Mouse (Mus musculus) limb, embryonic 11.5 days (tissue): ENCODE results near the gene Ppp1r12a. TPM values are rescaled to one million over a fixed set of nuclear protein-coding genes. Genes with fewer than 3 reads are reported as not detected.

ENCODE experiments used
- ATAC-seq: fragments of 200-750 bp; cut with Nextera tagmentation; 2 replicates; pipeline ENCODE4 v1.8.0; 2017; ENCODE audit warnings: low read depth; ENCODE audit not compliant: insufficient number of reproducible peaks, low FRiP score, low TSS enrichment
- DNase-seq: peaks from one replicate; pipeline ENCODE4 v3.0.0-alpha.2; 2015; ENCODE audit warnings: low spot score
- H3K27ac ChIP-seq: fragments of 300-500 bp; sonication (generic); replicated peaks from 2 replicates; pipeline ENCODE4 v1.5.1; 2014; ENCODE audit warnings: low read depth, mild to moderate bottlenecking, low read length
- H3K27me3 ChIP-seq: fragments of 300-500 bp; sonication (generic); 2 replicates; pipeline ENCODE4 v1.6.1; 2014; ENCODE audit warnings: mild to moderate bottlenecking, low read length, mixed read lengths; ENCODE audit not compliant: control insufficient read depth, insufficient read depth
- H3K36me3 ChIP-seq: fragments of 300-500 bp; sonication (generic); 2 replicates; pipeline ENCODE4 v1.6.1; 2014; ENCODE audit warnings: mild to moderate bottlenecking, low read length, moderate library complexity, mixed read lengths; ENCODE audit not compliant: control insufficient read depth, insufficient read depth
- H3K4me1 ChIP-seq: fragments of 300-500 bp; sonication (generic); 2 replicates; pipeline ENCODE4 v1.6.1; 2014; ENCODE audit warnings: low read length, mixed read lengths; ENCODE audit not compliant: control insufficient read depth, insufficient read depth
- H3K4me2 ChIP-seq: fragments of 300-500 bp; sonication (generic); 2 replicates; pipeline ENCODE4 v1.6.1; 2014; ENCODE audit warnings: low read depth, mild to moderate bottlenecking, moderate library complexity; ENCODE audit not compliant: severe bottlenecking
- H3K4me3 ChIP-seq: fragments of 300-500 bp; sonication (generic); 2 replicates; pipeline ENCODE4 v1.5.1; 2014; ENCODE audit warnings: low read depth, low read length
- H3K9ac ChIP-seq: fragments of 300-500 bp; sonication (generic); 2 replicates; pipeline ENCODE4 v1.6.1; 2014; ENCODE audit warnings: mild to moderate bottlenecking, low read length
- H3K9me3 ChIP-seq: fragments of 300-500 bp; sonication (generic); 2 replicates; pipeline ENCODE4 v1.6.1; 2016; ENCODE audit warnings: low read length; ENCODE audit not compliant: control insufficient read depth
- WGBS: fragments of 180-500 bp; shearing (Covaris S2); extraction: QIAGEN DNeasy Blood & Tissue Kit; methylation state at CpG from one replicate; pipeline ENCODE4 v1.1.7; 2014; 5-methylcytosine and 5-hydroxymethylcytosine counted together
- polyA plus RNA-seq: library from polyadenylated mRNA; unstranded; fragments of >200 nt; fragmentation: Nextera tagmentation; extraction: Ambion mirVana; gene quantifications from 2 replicates; pipeline ENCODE4 v1.2.1, GENCODE M21; 2014

The Ppp1r12a gene
- polyA plus RNA-seq, 1 experiment from 2014 or later = 75.1 TPM

- H3K9me3 ChIP-seq = no peaks in the 10 kb centered on the region
- ATAC-seq = no peak
- no peaks in the 10 kb centered on the region for H3K36me3 ChIP-seq
- no peak for DNase-seq
- H3K9ac ChIP-seq = no peak overlapping the region
- H3K27ac ChIP-seq = no peak overlapping the region
- H3K4me2 ChIP-seq = no peak overlapping the region
- no peak overlapping the region for H3K4me3 ChIP-seq
- WGBS = 86% methylated on average over 11 of the region's 11 CpGs
- H3K4me1 ChIP-seq = no peaks in the 10 kb centered on the region
- no peaks in the 10 kb centered on the region for H3K27me3 ChIP-seq
Observed at GRCm38 (mm10) chr10:108307772-108308171, 145.8 kb downstream of the Ppp1r12a start.

GRCm38 (mm10) chr10:108310195-108310594 lies 148.2 kb downstream of the Ppp1r12a start:
- H3K4me2 ChIP-seq = no peak overlapping the region
- DNase-seq (no peak), ATAC-seq (no peak)
- H3K9ac ChIP-seq = no peak overlapping the region
- no peaks in the 10 kb centered on the region for H3K36me3 ChIP-seq
- H3K4me1 ChIP-seq = no peaks in the 10 kb centered on the region
- WGBS = 89% methylated on average over 5 of the region's 5 CpGs
- H3K9me3 ChIP-seq = no peaks in the 10 kb centered on the region
- H3K4me3 ChIP-seq = no peak overlapping the region
- no peak overlapping the region for H3K27ac ChIP-seq
- H3K27me3 ChIP-seq = no peaks in the 10 kb centered on the region

GRCm38 (mm10) chr10:108311396-108311795 lies 149.4 kb downstream of the Ppp1r12a start:
- no peak for ATAC-seq
- 92% methylated on average over 3 of the region's 3 CpGs for WGBS
- H3K4me2 ChIP-seq = no peak overlapping the region
- no peaks in the 10 kb centered on the region for H3K9me3 ChIP-seq
- H3K36me3 ChIP-seq = no peaks in the 10 kb centered on the region
- no peak overlapping the region for H3K9ac ChIP-seq
- no peak overlapping the region for H3K4me3 ChIP-seq
- H3K27ac ChIP-seq = no peak overlapping the region
- H3K27me3 ChIP-seq = no peaks in the 10 kb centered on the region
- no peak for DNase-seq
- H3K4me1 ChIP-seq = no peaks in the 10 kb centered on the region

- Histone ChIP-seq H3K9me3 (no peaks in the 10 kb centered on the region), H3K36me3 (no peaks in the 10 kb centered on the region), H3K4me3 (no peak overlapping the region), H3K27ac (no peak overlapping the region), H3K4me1 (no peaks in the 10 kb centered on the region), H3K4me2 (no peak overlapping the region), H3K9ac (no peak overlapping the region), H3K27me3 (no peaks in the 10 kb centered on the region)
- no peak for ATAC-seq
- no peak for DNase-seq
- WGBS = 32% methylated on average over 6 of the region's 6 CpGs
Observed at GRCm38 (mm10) chr10:108313845-108314244, 151.9 kb downstream of the Ppp1r12a start.

- Histone ChIP-seq H3K4me1 (no peaks in the 10 kb centered on the region), H3K9me3 (no peaks in the 10 kb centered on the region), H3K9ac (no peak overlapping the region), H3K36me3 (no peaks in the 10 kb centered on the region), H3K4me2 (no peak overlapping the region), H3K4me3 (no peak overlapping the region), H3K27me3 (no peaks in the 10 kb centered on the region), H3K27ac (no peak overlapping the region)
- WGBS = 89% methylated on average over 8 of the region's 8 CpGs
- no peak for DNase-seq
- no peak for ATAC-seq
Observed at GRCm38 (mm10) chr10:108314396-108314795, 152.4 kb downstream of the Ppp1r12a start.

GRCm38 (mm10) chr10:108315236-108315635 lies 153.2 kb downstream of the Ppp1r12a start:
- no peak overlapping the region for H3K4me2 ChIP-seq
- H3K27me3 ChIP-seq = no peaks in the 10 kb centered on the region
- H3K4me3 ChIP-seq = no peak overlapping the region
- H3K27ac ChIP-seq = no peak overlapping the region
- no peaks in the 10 kb centered on the region for H3K4me1 ChIP-seq
- no peak overlapping the region for H3K9ac ChIP-seq
- WGBS = 95% methylated on average over 7 of the region's 7 CpGs
- ATAC-seq (no peak), DNase-seq (no peak)
- no peaks in the 10 kb centered on the region for H3K9me3 ChIP-seq
- H3K36me3 ChIP-seq = no peaks in the 10 kb centered on the region

- Histone ChIP-seq H3K27ac (no peak overlapping the region), H3K4me2 (no peak overlapping the region), H3K36me3 (no peaks in the 10 kb centered on the region), H3K27me3 (peaks cover 9% of the 10 kb centered on the region), H3K4me3 (no peak overlapping the region), H3K9ac (no peak overlapping the region), H3K9me3 (no peaks in the 10 kb centered on the region), H3K4me1 (0 out of 2 replicates have a peak, but pooled peaks cover 5% of the 10 kb centered on the region)
- no peak for ATAC-seq
- no peak for DNase-seq
- 93% methylated on average over 7 of the region's 7 CpGs for WGBS
Observed at GRCm38 (mm10) chr10:108328356-108328755, 166.4 kb downstream of the Ppp1r12a start.

- ATAC-seq = no peak
- Histone ChIP-seq H3K27me3 (peaks cover 9% of the 10 kb centered on the region), H3K9ac (no peak overlapping the region), H3K9me3 (no peaks in the 10 kb centered on the region), H3K36me3 (no peaks in the 10 kb centered on the region), H3K27ac (no peak overlapping the region), H3K4me3 (no peak overlapping the region), H3K4me1 (0 out of 2 replicates have a peak, but pooled peaks cover 5% of the 10 kb centered on the region), H3K4me2 (no peak overlapping the region)
- 92% methylated on average over 12 of the region's 12 CpGs for WGBS
- DNase-seq = no peak
Observed at GRCm38 (mm10) chr10:108328983-108329382, 167.0 kb downstream of the Ppp1r12a start.

GRCm38 (mm10) chr10:108329771-108330170 lies 167.8 kb downstream of the Ppp1r12a start:
- 85% methylated on average over 5 of the region's 5 CpGs for WGBS
- no peaks in the 10 kb centered on the region for H3K9me3 ChIP-seq
- DNase-seq (no peak), ATAC-seq (no peak)
- 0 out of 2 replicates have a peak, but pooled peaks cover 5% of the 10 kb centered on the region for H3K4me1 ChIP-seq
- H3K9ac ChIP-seq = no peak overlapping the region
- H3K36me3 ChIP-seq = no peaks in the 10 kb centered on the region
- no peak overlapping the region for H3K4me2 ChIP-seq
- H3K27ac ChIP-seq = no peak overlapping the region
- peaks cover 9% of the 10 kb centered on the region for H3K27me3 ChIP-seq
- H3K4me3 ChIP-seq = no peak overlapping the region
